Mouse (Mus musculus) CH12.LX (cell line): ENCODE data around the gene Cysrt1. TPM values are rescaled to one million over a fixed set of nuclear protein-coding genes. Genes with fewer than 3 reads are reported as not detected.

Source experiments
- DNase-seq: peaks from one replicate; pipeline ENCODE4 v3.0.0-alpha.2; 2013; ENCODE audit errors: extremely low read depth
- H3K27ac ChIP-seq: 2 replicates; pipeline ENCODE4 v1.5.1; 2012; ENCODE audit warnings: low read depth, mild to moderate bottlenecking, control low read depth, moderate library complexity; ENCODE audit not compliant: insufficient read depth
- H3K27me3 ChIP-seq: replicated peaks from 2 replicates; pipeline ENCODE3; 2012; ENCODE audit warnings: inconsistent platforms
- H3K36me3 ChIP-seq, 2 experiments: replicated peaks in 1 of 2; 2 replicates each; pipeline versions ENCODE3 to v1.6.1; 2012; ENCODE audit warnings: inconsistent platforms in 1 of 2, low read length in 1 of 2, mild to moderate bottlenecking in 1 of 2, mixed read lengths in 1 of 2, moderate library complexity in 1 of 2; ENCODE audit not compliant: control insufficient read depth in 1 of 2, insufficient read depth in 1 of 2
- H3K4me1 ChIP-seq, 2 experiments: 2 replicates each; pipeline ENCODE4 v1.6.1; 2012; ENCODE audit warnings: inconsistent platforms in 1 of 2, moderate library complexity in 1 of 2; ENCODE audit not compliant: insufficient read depth in 2 of 2, control insufficient read depth in 1 of 2
- H3K4me2 ChIP-seq: 2 replicates; pipeline ENCODE4 v1.6.1; 2012; ENCODE audit warnings: low read depth, mild to moderate bottlenecking, control low read depth; ENCODE audit not compliant: poor library complexity, insufficient read depth, severe bottlenecking
- H3K4me3 ChIP-seq, 3 experiments: fragments of 150-350 bp in 1 of 3; sonication (generic) in 1 of 3; replicated peaks in 1 of 3; 2 replicates each; pipeline versions ENCODE3 to v1.5.1; 2011 to 2012; ENCODE audit warnings: low read depth in 2 of 3, low read length in 2 of 3, mild to moderate bottlenecking in 2 of 3, moderate library complexity in 2 of 3, control low read depth in 1 of 3, improper control_type of control experiment in 1 of 3, inconsistent platforms in 1 of 3, mixed read lengths in 1 of 3; ENCODE audit not compliant: poor library complexity in 1 of 3
- H3K79me2 ChIP-seq: replicated peaks from 2 replicates; pipeline ENCODE4 v1.6.1; 2012; ENCODE audit warnings: mild to moderate bottlenecking, moderate library complexity; ENCODE audit not compliant: control insufficient read depth, poor library complexity, insufficient read depth, severe bottlenecking; ENCODE audit errors: extremely low read depth
- H3K9ac ChIP-seq: 2 replicates; pipeline ENCODE4 v1.6.1; 2012; ENCODE audit warnings: low read depth, mild to moderate bottlenecking, control low read depth, moderate library complexity; ENCODE audit not compliant: insufficient read depth
- H3K9me3 ChIP-seq: replicated peaks from 2 replicates; pipeline ENCODE3; 2012; ENCODE audit warnings: low read length, inconsistent platforms, mixed read lengths
- CHD1 ChIP-seq: IDR thresholded peaks from 2 replicates; pipeline ENCODE4 v1.6.1; 2012; ENCODE audit warnings: low read depth, low read length, improper control_type of control experiment, inconsistent platforms
- CTCF ChIP-seq, 2 experiments: IDR thresholded peaks in 1 of 2; conservative IDR thresholded peaks in 1 of 2; 2 replicates each; pipeline ENCODE4 v1.5.1; 2011 to 2012; ENCODE audit warnings: low read depth in 2 of 2, low read length in 2 of 2, improper control_type of control experiment in 1 of 2, inconsistent platforms in 1 of 2, mild to moderate bottlenecking in 1 of 2, moderate library complexity in 1 of 2
- ELF1 ChIP-seq: IDR thresholded peaks from 2 replicates; pipeline ENCODE4 v1.6.1; 2014; ENCODE audit warnings: low read depth, mild to moderate bottlenecking, inconsistent platforms, low read length, improper control_type of control experiment
- EP300 ChIP-seq: IDR thresholded peaks from 2 replicates; pipeline ENCODE4 v1.6.1; 2011; ENCODE audit warnings: low read length, improper control_type of control experiment
- ETS1 ChIP-seq: conservative IDR thresholded peaks from 2 replicates; pipeline ENCODE4 v1.6.1; 2012; ENCODE audit warnings: low read depth, mild to moderate bottlenecking, inconsistent platforms, low read length, improper control_type of control experiment, moderate library complexity
- GABPA ChIP-seq: IDR thresholded peaks from 2 replicates; pipeline ENCODE4 v1.6.1; 2012; ENCODE audit warnings: low read depth, low read length, improper control_type of control experiment, inconsistent platforms; ENCODE audit not compliant: insufficient replicate concordance
- HCFC1 ChIP-seq: IDR thresholded peaks from 2 replicates; pipeline ENCODE4 v1.6.1; 2012; ENCODE audit warnings: low read depth, mild to moderate bottlenecking, inconsistent platforms, low read length, improper control_type of control experiment
- IRF4 ChIP-seq: IDR thresholded peaks from 2 replicates; pipeline ENCODE4 v1.6.1; 2014; ENCODE audit warnings: low read depth, mild to moderate bottlenecking, inconsistent platforms, low read length, improper control_type of control experiment
- JUN ChIP-seq: IDR thresholded peaks from 2 replicates; pipeline ENCODE4 v1.6.1; 2011; ENCODE audit warnings: low read depth, mild to moderate bottlenecking, low read length, improper control_type of control experiment, moderate library complexity; ENCODE audit not compliant: insufficient read depth
- JUND ChIP-seq: conservative IDR thresholded peaks from 2 replicates; pipeline ENCODE4 v1.6.1; 2011; ENCODE audit warnings: low read depth, low read length, improper control_type of control experiment
- KAT2A ChIP-seq: IDR thresholded peaks from 2 replicates; pipeline ENCODE4 v1.6.1; 2012; ENCODE audit warnings: low read length, improper control_type of control experiment, inconsistent platforms; ENCODE audit not compliant: insufficient replicate concordance
- MAZ ChIP-seq: IDR thresholded peaks from 2 replicates; pipeline ENCODE4 v1.6.1; 2012; ENCODE audit warnings: low read depth, mild to moderate bottlenecking, inconsistent platforms, low read length, improper control_type of control experiment, moderate library complexity
- MEF2A ChIP-seq: IDR thresholded peaks from 2 replicates; pipeline ENCODE4 v1.6.1; 2014; ENCODE audit warnings: low read depth, mild to moderate bottlenecking, inconsistent platforms, low read length, improper control_type of control experiment, borderline replicate concordance
- MXI1 ChIP-seq: IDR thresholded peaks from 2 replicates; pipeline ENCODE4 v1.6.1; 2011; ENCODE audit warnings: mild to moderate bottlenecking, low read depth, low read length, improper control_type of control experiment
- PAX5 ChIP-seq: IDR thresholded peaks from 2 replicates; pipeline ENCODE4 v1.6.1; 2012; ENCODE audit warnings: low read length, inconsistent platforms, mixed read lengths
- POLR2A ChIP-seq: IDR thresholded peaks from 2 replicates; pipeline ENCODE4 v1.6.1; 2011; ENCODE audit warnings: low read depth, mild to moderate bottlenecking, improper control_type of control experiment, low read length
- RAD21 ChIP-seq: IDR thresholded peaks from 2 replicates; pipeline ENCODE4 v1.6.1; 2011; ENCODE audit warnings: low read depth, mild to moderate bottlenecking, low read length, improper control_type of control experiment, moderate library complexity
- RCOR1 ChIP-seq: conservative IDR thresholded peaks from 2 replicates; pipeline ENCODE4 v1.6.1; 2012; ENCODE audit warnings: low read depth, mild to moderate bottlenecking, inconsistent platforms, low read length, improper control_type of control experiment
- SMC3 ChIP-seq: IDR thresholded peaks from 2 replicates; pipeline ENCODE4 v1.6.1; 2011; ENCODE audit warnings: low read depth, low read length, improper control_type of control experiment
- TBP ChIP-seq: conservative IDR thresholded peaks from 2 replicates; pipeline ENCODE4 v1.6.1; 2011; ENCODE audit warnings: low read depth, low read length, improper control_type of control experiment
- TCF12 ChIP-seq: IDR thresholded peaks from 2 replicates; pipeline ENCODE4 v1.6.1; 2014; ENCODE audit warnings: low read depth, mild to moderate bottlenecking, inconsistent platforms, low read length, improper control_type of control experiment
- USF1 ChIP-seq: IDR thresholded peaks from 2 replicates; pipeline ENCODE4 v1.6.1; 2014; ENCODE audit warnings: low read depth, mild to moderate bottlenecking, inconsistent platforms, low read length, improper control_type of control experiment
- USF2 ChIP-seq: conservative IDR thresholded peaks from 2 replicates; pipeline ENCODE4 v1.6.1; 2011; ENCODE audit warnings: low read depth, low read length, improper control_type of control experiment
- ZC3H11A ChIP-seq: IDR thresholded peaks from 2 replicates; pipeline ENCODE4 v1.6.1; 2012; ENCODE audit warnings: low read depth, mild to moderate bottlenecking, inconsistent platforms, low read length, improper control_type of control experiment
- ZKSCAN1 ChIP-seq: IDR thresholded peaks from 2 replicates; pipeline ENCODE4 v1.6.1; 2012; ENCODE audit warnings: low read depth, inconsistent platforms, low read length, improper control_type of control experiment, borderline replicate concordance
- ZNF384 ChIP-seq: IDR thresholded peaks from 2 replicates; pipeline ENCODE4 v1.6.1; 2012; ENCODE audit warnings: low read depth, low read length, improper control_type of control experiment, inconsistent platforms
- dilution Hi-C: fragments of 300-500 bp; cut with MboI; formaldehyde crosslinking; loops from 2 replicates; pipeline ENCODE4 v1.14.3; 2020; ENCODE audit warnings: low sequenced_read_pairs; ENCODE audit not compliant: extremely low pct_unique_long_range_greater_than_20kb, extremely low pct_ligation_motif_present
- in situ Hi-C: fragments of 300-500 bp; cut with MboI; formaldehyde crosslinking; loops from 3 replicates; pipeline ENCODE4 v1.14.3; 2019; ENCODE audit warnings: low sequenced_read_pairs, low pct_ligation_motif_present, low pct_unique_long_range_greater_than_20kb, mixed read lengths
- polyA plus RNA-seq: library from polyadenylated mRNA; unstranded; fragments of >175 nt; gene quantifications from 2 replicates; pipeline ENCODE4 v1.2.1, GENCODE M21; 2012; ENCODE audit warnings: low read depth; ENCODE audit not compliant: insufficient read length
- total RNA-seq, 2 experiments: library from RNA; depleted of rRNA; stranded (reverse); fragments of 300-350 nt in 1 of 2; fragments of >200 nt in 1 of 2; gene quantifications; 2 replicates each; pipeline ENCODE4 v1.2.3; 2012 to 2014

The Cysrt1 gene
- total and polyA plus RNA-seq, 3 experiments, result not detected

GRCm38 (mm10) chr2:25237522-25237921, 4.7 kb downstream of the Cysrt1 start:
- TF ChIP-seq KAT2A (no peak), RCOR1 (no peak), CHD1 (no peak), TBP (no peak)
- Histone ChIP-seq H3K27me3 (peaks cover 83% of the 10 kb centered on the region), H3K36me3 (no peaks in the 10 kb centered on the region), H3K9me3 (no peaks in the 10 kb centered on the region), H3K9ac (no peak overlapping the region), H3K79me2 (no peaks in the 10 kb centered on the region), H3K27ac (no peak overlapping the region), H3K4me2 (no peak overlapping the region), H3K4me3 (no peak overlapping the region), H3K4me1 (peaks cover 12 to 21% of the 10 kb centered on the region in 2 experiments)
- in situ Hi-C loops (no loop called here), dilution Hi-C loops (no loop called here)
- no peak for DNase-seq

GRCm38 (mm10) chr2:25236614-25237013, 5.6 kb downstream of the Cysrt1 start, which contains the start of gene Rnf224:
Rnf224 (minus strand) TSS chr2:25236787.
- H3K27me3 ChIP-seq, result peaks cover 87% of the 10 kb centered on the region

GRCm38 (mm10) chr2:25234551-25235220, 7.6 kb downstream of the Cysrt1 start:
- Histone ChIP-seq H3K27me3 (peaks cover 96% of the 10 kb centered on the region), H3K79me2 (no peaks in the 10 kb centered on the region), H3K4me2 (no peak overlapping the region), H3K36me3 (no peaks in the 10 kb centered on the region), H3K27ac (no peak overlapping the region), H3K4me1 (peaks cover 4 to 5% of the 10 kb centered on the region in 2 experiments; a peak in 3 of 4 replicates), H3K4me3 (no peak overlapping the region), H3K9me3 (no peaks in the 10 kb centered on the region), H3K9ac (no peak overlapping the region)
- dilution Hi-C loops, result no loop called here
- DNase-seq, result no peak
- TF ChIP-seq MEF2A (no peak), PAX5 (no peak), ZKSCAN1 (no peak), TBP (no peak), ZC3H11A (no peak), JUN (no peak), ETS1 (no peak), USF2 (no peak), TCF12 (no peak), SMC3 (no peak), GABPA (no peak), POLR2A (no peak)
- in situ Hi-C loops, result no loop called here

More at GRCm38 (mm10) chr2:25236614-25237013, 5.6 kb downstream of the Cysrt1 start, which contains the start of gene Rnf224:
- Histone ChIP-seq H3K4me3 (no peak within 1 kb of the TSS), H3K4me1 (peaks cover 11 to 20% of the 10 kb centered on the region in 2 experiments), H3K4me2 (no peak within 1 kb of the TSS), H3K36me3 (no peaks in the 10 kb centered on the region), H3K79me2 (no peaks in the 10 kb centered on the region), H3K27ac (no peak within 1 kb of the TSS), H3K9me3 (no peaks in the 10 kb centered on the region), H3K9ac (no peak within 1 kb of the TSS)
- dilution Hi-C loops (no loop called here), in situ Hi-C loops (no loop called here)
- TF ChIP-seq MXI1 (no peak), JUND (no peak), USF1 (no peak), ZNF384 (no peak), MAZ (no peak), CTCF (conservative IDR thresholded peaks at IDR 0.05 in 1 of 2, IDR thresholded peaks at IDR 0.05 in 1 of 2; ENCODE audit: low read depth in 2 of 2, low read length in 2 of 2) (no peak), TBP (no peak), POLR2A (no peak), HCFC1 (no peak), EP300 (no peak), RAD21 (no peak), ELF1 (no peak), ZC3H11A (no peak), PAX5 (no peak), IRF4 (no peak), KAT2A (no peak), ETS1 (no peak)
- no peak for DNase-seq
